Mouse (Mus musculus): Measurements from ENCODE around the gene Zkscan7. TPM values are rescaled to one million over a fixed set of nuclear protein-coding genes. Genes with fewer than 3 reads are reported as not detected.

Gene Zkscan7
- total RNA-seq, 4 experiments from 2014 or later, result 3.9 to 4.6 (median 4.4) TPM

DNA sequence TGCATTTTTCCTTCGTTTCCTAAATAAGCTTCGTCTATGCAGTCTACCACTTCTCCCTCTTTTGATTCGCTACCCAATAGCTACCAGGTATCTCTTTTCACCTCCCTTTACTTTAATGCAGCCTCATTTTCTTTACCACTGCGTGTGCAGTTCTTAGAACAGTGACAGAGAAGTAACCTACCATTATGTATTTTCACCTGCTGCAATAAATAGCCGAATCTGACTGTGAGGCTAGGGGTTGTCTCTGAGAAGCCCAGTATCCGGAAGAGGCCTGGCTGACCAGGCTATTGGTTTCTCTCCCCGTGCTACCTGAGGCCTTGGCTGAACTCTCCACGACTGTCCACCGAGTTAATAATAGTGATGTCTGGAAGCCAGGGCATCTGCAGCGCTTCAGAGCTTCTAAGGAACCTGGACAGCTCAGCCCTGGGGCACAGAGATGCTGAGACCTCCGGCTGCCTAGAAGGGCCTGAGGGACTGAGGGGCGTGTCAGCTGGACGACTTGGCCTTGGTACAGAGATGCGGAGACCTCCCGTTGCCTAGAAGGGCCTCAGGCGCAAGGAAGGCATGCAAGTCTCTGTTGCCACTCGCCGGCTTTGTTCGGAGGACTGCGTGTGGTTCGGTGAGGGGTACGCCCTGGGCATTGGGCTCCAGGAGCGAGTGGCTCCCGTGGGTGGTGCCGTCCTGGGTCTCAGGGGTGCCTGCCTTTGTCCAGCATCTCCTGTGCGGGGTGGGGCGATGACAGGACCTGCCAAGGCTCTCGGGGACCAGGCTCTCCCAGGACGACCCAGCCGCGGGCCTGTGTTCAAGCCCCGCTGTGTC is 17.4 kb downstream of the Zkscan7 start:
- DNase-seq (ENCODE audit: low spot score in 2 of 2), result peak; percentile 6 to 18

DNA sequence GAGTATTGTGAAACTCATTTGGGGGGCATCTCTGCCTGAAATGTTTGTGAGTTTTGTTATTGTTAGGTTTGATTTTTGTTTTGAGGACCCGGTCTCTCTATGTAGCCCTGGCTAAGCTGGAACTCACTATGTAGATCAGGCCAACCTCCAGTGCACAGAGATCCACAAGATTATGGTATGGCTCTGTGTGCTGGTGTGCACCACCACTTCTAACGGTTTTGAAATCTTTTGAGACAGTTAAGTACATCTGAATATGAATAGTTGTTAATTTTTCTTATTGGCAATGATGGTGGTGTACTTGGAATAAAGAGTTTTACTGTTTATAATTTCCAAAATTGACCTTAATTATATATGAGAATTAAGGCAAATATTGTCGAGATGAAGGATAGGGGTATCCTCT is 37.0 kb downstream of the Zkscan7 start:
- no peak for DNase-seq (ENCODE audit: low spot score in 2 of 2)

DNA sequence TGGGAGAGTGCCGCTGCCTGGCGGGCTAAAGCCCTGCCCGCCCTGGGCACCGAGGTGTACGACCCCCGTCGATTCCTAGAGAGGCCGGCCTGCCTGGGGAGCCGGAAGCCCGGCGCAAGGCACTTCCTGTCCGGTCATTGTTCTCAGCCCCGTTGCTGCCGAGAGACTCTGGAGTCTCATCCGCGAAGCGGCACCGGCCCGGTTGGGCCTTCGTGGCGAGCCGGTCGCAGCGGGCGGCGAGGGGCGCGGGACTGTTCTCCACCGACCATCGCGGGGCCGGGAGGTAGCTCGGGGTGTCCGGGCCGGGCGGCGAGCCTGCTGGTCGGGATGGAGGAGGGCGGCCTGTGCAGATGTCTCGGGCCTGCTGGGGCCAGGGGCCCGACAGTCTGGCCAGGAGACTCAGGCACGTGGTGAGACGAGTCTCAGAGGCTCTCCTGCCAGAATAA is 37.5 kb downstream of the Zkscan7 start, which contains the start of gene Zfp105:
Gene Zfp105 (plus strand): TSS at position 137 of the 446 bp plus-strand sequence.
- DNase-seq (ENCODE audit: low spot score in 2 of 2), result peak; percentile 5 to 17

DNA sequence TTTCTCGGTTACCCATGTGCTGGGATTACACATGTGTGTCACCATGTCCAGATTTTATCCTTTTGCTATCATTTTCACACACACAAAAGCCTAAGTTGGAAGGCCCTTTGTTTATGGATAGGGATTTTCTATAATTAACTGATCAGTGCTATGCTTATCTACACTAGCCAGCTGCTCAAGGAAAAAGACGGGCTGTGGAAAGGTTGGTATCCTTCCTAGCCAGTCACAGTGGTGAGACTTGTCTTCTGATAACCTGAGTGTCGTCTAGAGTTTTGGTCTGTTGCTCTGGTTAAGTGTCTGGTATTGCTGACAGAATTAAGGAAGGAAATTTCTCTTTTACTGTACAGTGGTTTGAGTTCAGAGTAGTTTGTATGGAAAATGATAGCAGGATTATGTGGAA is 43.4 kb downstream of the Zkscan7 start:
- DNase-seq (ENCODE audit: low spot score in 2 of 2), result no peak

Other genes with a start within 250 kb of the Zkscan7 start
- not detected for gene Topaz1, start 138.3 kb upstream of the Zkscan7 start, total RNA-seq (2022)
- 10 to 100 TPM; 21.3 to 23.3 (median 21.9) TPM for gene Tcaim, start 80.1 kb upstream of the Zkscan7 start, total RNA-seq (2022)
- not detected for gene Gm35549, start 41.6 kb upstream of the Zkscan7 start, total RNA-seq (2022)
- gene Zfp445, start 19.7 kb upstream of the Zkscan7 start, total RNA-seq (2022), result 10 to 100 TPM; 24.8 to 35.2 (median 34.0) TPM
- under 1 TPM; 0.19 to 0.79 (median 0.52) TPM for gene Zfp105, start 37.4 kb downstream of the Zkscan7 start, total RNA-seq (2022)
- 10 to 100 TPM in 1 of 4 experiments, 1 to 10 TPM in 3; 5.6 to 11.6 (median 8.4) TPM for gene 1110059G10Rik, start 65.3 kb downstream of the Zkscan7 start, total RNA-seq (2022)
- under 1 TPM in 1 of 4 experiments, not detected in 3; 0.45 TPM for gene Kif15, start 65.4 kb downstream of the Zkscan7 start, total RNA-seq (2022)
- gene Tmem42, start 135.6 kb downstream of the Zkscan7 start, total RNA-seq (2022), result 10 to 100 TPM in 2 of 4 experiments, 1 to 10 TPM in 2; 6.5 to 11.0 (median 9.9) TPM
- not detected for gene Tgm4, start 149.0 kb downstream of the Zkscan7 start, total RNA-seq (2022)
- 10 to 100 TPM; 63.9 to 75.0 (median 69.9) TPM for gene Zdhhc3, start 227.5 kb downstream of the Zkscan7 start, total RNA-seq (2022)
- gene Exosc7, start 227.5 kb downstream of the Zkscan7 start, total RNA-seq (2022), result 10 to 100 TPM; 20.5 to 25.8 (median 22.0) TPM